Mouse (Mus musculus): ENCODE data around the gene Wdr31.

- no peak for TF ChIP-seq EP300 (IDR thresholded peaks at IDR 0.05; ENCODE audit: low read depth)
- TF ChIP-seq CTCF (IDR thresholded peaks at IDR 0.05; ENCODE audit: low read depth), result no peak
Observed at GRCm38 (mm10) chr4:62470598-62471051, at the start of gene Wdr31.
